Mouse (Mus musculus) ES-CJ7 (cell line): Measurements from ENCODE around the gene Arid3a.

Experiments used
- DNase-seq: peaks from one replicate; pipeline ENCODE4 v3.0.0; 2011; ENCODE audit warnings: low read depth, low spot score

Gene Arid3a

GRCm38 (mm10) chr10:79927324-79928029 is 634 bp downstream of the Arid3a start:
- peak; percentile 39 for DNase-seq

GRCm38 (mm10) chr10:79928030-79928694 is 1.3 kb downstream of the Arid3a start:
- no peak for DNase-seq

GRCm38 (mm10) chr10:79928907-79929701 is 2.3 kb downstream of the Arid3a start:
- DNase-seq, result no peak

- DNase-seq, result no peak
Observed at GRCm38 (mm10) chr10:79929967-79930825, 3.4 kb downstream of the Arid3a start.

- DNase-seq, result no peak
Observed at GRCm38 (mm10) chr10:79930826-79931186, 4.0 kb downstream of the Arid3a start.

GRCm38 (mm10) chr10:79931797-79932196 is 5.0 kb downstream of the Arid3a start:
- DNase-seq, result no peak

- DNase-seq, result no peak
Observed at GRCm38 (mm10) chr10:79932736-79933135, 5.9 kb downstream of the Arid3a start.

GRCm38 (mm10) chr10:79933145-79933679 is 6.4 kb downstream of the Arid3a start:
- DNase-seq, result no peak

GRCm38 (mm10) chr10:79933861-79934260 is 7.0 kb downstream of the Arid3a start:
- no peak for DNase-seq

GRCm38 (mm10) chr10:79934272-79934721 is 7.5 kb downstream of the Arid3a start:
- no peak for DNase-seq

- DNase-seq, result no peak
Observed at GRCm38 (mm10) chr10:79934794-79935569, 8.1 kb downstream of the Arid3a start.

GRCm38 (mm10) chr10:79936284-79936910 is 9.6 kb downstream of the Arid3a start:
- no peak for DNase-seq

- DNase-seq, result no peak
Observed at GRCm38 (mm10) chr10:79936911-79937441, 10.1 kb downstream of the Arid3a start.

- DNase-seq, result no peak
Observed at GRCm38 (mm10) chr10:79937775-79938526, 11.1 kb downstream of the Arid3a start.

GRCm38 (mm10) chr10:79940749-79941148 is 13.9 kb downstream of the Arid3a start:
- no peak for DNase-seq

- no peak for DNase-seq
Observed at GRCm38 (mm10) chr10:79942988-79943387, 16.1 kb downstream of the Arid3a start.

- no peak for DNase-seq
Observed at GRCm38 (mm10) chr10:79943471-79943901, 16.6 kb downstream of the Arid3a start.

GRCm38 (mm10) chr10:79945507-79946234 is 18.8 kb downstream of the Arid3a start:
- DNase-seq, result no peak
